Mouse (Mus musculus) erythroid progenitor cell, adult 5-6 weeks (primary cell): Measurements from ENCODE around the gene Gm10961. TPM values are rescaled to one million over a fixed set of nuclear protein-coding genes. Genes with fewer than 3 reads are reported as not detected.
"Not testable (repeated sequence)": the region's sequence is repeated elsewhere in the genome, so short reads cannot be mapped to it uniquely, and the experiment has no call there.

ENCODE experiments used
- ATAC-seq: replicated peaks from 2 replicates; pipeline ENCODE4 v1.8.0; 2016; ENCODE audit warnings: moderate number of reproducible peaks, mild to moderate bottlenecking, moderate TSS enrichment, inconsistent platforms; ENCODE audit not compliant: poor library complexity, low FRiP score, severe bottlenecking
- total RNA-seq, 2 experiments: library from RNA; stranded (forward) in 1 of 2; stranded (reverse) in 1 of 2; fragments of 150-400 nt in 1 of 2; fragments of 186-747, 209-891 nt in 1 of 2; gene quantifications; 2 replicates each; pipeline versions ENCODE4 v1.2.3 to v1.2.4; 2015 to 2017; ENCODE audit warnings: low replicate concordance in 2 of 2

Gm10961 gene
- total RNA-seq, 2 experiments from 2014 or later = not detected

DNA sequence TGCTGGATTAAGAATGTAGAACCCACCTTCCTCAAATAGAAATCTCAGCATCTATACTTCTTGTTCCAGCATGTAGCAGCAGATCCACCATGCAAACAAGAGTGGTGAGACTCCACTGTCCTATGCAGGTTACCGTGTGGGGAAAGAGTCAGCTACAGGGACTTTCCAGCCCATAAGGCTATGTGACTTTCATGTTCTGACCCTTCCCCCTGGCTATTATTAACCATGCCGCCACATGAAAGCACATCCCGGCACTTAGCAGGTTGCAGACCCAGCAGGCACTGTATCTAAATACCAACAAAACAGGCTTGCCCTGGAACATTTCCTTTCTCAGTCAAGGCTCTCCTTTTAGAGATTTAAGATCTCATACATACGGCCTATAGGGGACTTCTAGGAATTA is 19.7 kb upstream of the Gm10961 start:
- ATAC-seq = no peak

- ATAC-seq = peak; percentile 70
Observed at GRCm38 (mm10) chr3:107612902-107613525, 18.1 kb upstream of the Gm10961 start.

GRCm38 (mm10) chr3:107617800-107618199 is 13.3 kb upstream of the Gm10961 start:
- ATAC-seq = no peak

DNA sequence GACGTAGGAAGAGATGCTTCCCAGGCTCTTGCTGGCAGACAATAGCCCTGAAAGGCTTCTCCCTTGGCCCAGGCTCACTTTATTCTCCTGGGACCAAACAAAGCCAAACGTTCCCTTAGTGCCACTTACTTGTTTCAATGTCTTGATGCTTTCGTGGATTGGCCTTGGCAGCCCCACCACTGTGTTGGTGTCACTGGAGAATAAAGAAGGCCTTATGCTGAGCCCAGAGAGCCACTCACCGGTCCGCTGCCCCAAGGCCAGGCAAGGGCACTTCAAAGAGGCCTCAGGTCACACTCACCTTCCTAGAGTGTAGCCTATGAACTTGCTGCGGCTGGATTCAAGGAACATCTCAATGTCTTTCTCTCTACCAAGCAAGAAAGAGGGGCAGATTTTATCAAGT is 11.2 kb upstream of the Gm10961 start:
- ATAC-seq = no peak

GRCm38 (mm10) chr3:107621286-107622075 is 9.6 kb upstream of the Gm10961 start:
- ATAC-seq = no peak

GRCm38 (mm10) chr3:107622537-107622936 is 8.6 kb upstream of the Gm10961 start:
- ATAC-seq = no peak

GRCm38 (mm10) chr3:107624424-107624823 is 6.7 kb upstream of the Gm10961 start:
- no peak for ATAC-seq

- no peak for ATAC-seq
Observed at GRCm38 (mm10) chr3:107625536-107625935, 5.6 kb upstream of the Gm10961 start.

- ATAC-seq = no peak
Observed at GRCm38 (mm10) chr3:107626751-107627150, 4.4 kb upstream of the Gm10961 start.

- no peak for ATAC-seq
Observed at GRCm38 (mm10) chr3:107627641-107628040, 3.5 kb upstream of the Gm10961 start.

DNA sequence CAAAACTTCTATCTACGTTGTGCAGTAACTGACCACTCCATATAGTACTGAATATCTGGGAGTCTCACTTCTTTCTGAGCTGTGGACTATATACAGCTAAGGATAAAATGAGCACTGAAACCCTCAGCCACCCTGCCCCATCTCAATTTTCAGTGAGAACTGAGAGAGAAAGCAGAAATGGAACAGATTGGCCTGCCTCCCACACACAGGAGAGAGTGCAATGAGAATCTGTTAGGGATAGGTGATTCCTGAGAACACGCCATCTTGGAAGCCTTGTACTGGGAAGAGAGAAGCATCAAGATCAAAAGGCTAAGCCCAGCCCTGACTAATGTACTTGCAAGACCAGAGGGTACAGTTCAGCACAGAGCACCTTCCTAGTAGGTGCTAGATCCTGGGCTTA is 2.6 kb upstream of the Gm10961 start:
- ATAC-seq = no peak

GRCm38 (mm10) chr3:107629411-107629810 is 1.7 kb upstream of the Gm10961 start:
- no peak for ATAC-seq

- ATAC-seq = peak; percentile 96
Observed at GRCm38 (mm10) chr3:107631523-107631958, 419 bp downstream of the Gm10961 start, which contains the start of gene Strip1. TSS of gene Strip1 (minus strand) at chr3:107631694.

DNA sequence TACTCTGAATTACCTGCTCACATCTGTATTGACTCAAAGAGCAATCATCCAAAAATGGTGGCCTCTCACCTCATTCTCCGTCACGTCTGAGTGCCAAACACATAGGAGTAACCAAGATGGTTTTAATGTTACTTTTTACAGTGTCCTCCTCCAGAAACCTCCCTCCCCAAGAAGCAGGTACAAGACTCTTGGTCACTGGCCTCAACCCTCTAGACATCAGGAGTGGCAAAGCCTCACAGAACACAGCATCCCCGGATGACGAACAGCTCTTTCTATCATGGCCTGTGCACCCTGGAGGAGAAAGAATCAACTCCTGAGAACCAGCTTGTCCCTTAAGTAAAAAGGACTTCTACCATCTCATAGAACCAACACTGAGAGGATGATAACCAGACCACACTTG is 1.7 kb downstream of the Gm10961 start:
- ATAC-seq = no peak

GRCm38 (mm10) chr3:107633906-107634305 is 2.8 kb downstream of the Gm10961 start:
- no peak for ATAC-seq

GRCm38 (mm10) chr3:107635836-107636235 is 4.7 kb downstream of the Gm10961 start:
- ATAC-seq = no peak

DNA sequence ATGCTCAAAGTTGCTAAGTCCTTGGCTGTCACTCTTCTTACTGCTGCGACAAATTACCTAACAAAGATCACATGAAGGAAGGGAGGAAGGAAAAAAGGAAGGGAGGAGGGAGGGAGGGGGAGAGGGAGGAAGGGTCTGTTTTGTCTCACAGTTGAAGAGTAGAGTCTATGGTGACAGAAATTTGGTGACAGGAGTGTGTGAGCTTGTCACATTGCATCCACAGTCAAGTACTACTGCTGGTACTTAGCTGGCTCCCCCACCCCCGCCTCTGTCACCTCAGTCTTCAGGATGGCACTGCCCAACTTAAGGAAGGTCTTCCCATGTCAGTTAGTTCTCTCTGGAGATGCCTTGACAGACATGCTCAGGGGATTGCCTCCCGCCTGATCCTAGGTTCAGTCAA is 5.1 kb downstream of the Gm10961 start:
- no peak for ATAC-seq

DNA sequence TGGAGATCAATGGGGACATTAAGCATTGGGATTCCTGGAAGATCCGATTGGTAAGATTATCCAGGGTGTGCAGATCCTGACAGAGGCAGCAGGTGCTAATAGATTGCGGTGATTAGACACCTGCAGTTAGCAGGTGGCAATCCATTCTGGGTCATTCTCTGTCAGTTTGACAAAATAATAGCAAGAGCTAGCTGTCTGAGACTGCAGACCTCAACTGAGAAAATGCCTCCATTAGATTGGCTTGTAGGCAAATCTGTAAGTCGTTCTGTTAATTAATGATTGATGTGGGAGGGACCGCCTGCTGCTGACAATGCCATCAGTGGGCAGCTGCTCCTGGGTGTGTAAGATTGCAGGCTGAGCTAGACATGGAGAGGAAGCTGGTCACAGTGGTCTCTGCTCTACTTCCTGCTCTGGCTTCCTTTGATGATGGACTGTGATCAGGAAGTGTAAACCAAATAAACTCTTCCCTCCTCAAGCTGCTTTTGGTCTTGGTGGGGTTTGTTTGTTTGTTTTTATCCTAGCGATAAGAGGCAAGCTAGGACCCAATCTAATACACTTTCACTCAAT is 6.6 kb downstream of the Gm10961 start:
- ATAC-seq = no peak

DNA sequence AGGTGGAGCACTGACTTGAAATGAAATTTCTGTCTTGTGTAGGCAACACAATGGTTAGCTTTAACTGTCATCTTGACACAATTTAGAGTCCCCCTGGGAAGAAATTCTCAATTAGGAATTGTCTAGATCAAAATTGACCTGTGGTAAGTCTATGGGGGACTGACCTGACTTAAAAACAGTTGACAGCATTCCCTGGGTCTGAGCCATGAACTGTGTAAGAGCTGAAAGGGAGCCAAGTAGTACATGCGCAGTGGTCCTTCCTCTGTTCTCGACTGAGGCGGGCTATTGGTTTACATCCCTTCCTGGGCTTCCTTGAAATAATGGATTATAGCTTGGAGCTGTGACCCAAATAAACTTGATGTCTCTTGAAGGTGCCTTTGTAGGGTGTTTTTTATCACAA is 15.8 kb downstream of the Gm10961 start:
- ATAC-seq = no peak

DNA sequence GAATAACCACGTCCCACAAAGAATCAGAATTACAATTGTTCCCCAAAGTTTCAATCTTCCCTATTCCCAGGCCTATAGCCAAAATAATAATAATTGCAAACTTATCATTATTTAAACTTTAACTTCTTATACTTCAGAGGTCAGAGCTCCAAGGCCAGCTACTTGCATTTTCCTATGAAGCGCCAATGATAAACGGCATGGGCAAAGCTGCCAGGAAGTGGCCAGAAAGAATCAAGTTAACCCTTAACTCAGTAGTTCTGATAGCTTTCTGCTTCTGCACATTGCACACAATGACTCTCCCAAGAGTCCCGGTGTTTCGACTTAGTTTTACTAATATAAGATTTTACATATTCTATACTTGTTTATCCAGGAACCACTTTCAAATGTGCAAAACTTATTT is 19.2 kb downstream of the Gm10961 start:
- ATAC-seq = not testable (repeated sequence)

- no peak for ATAC-seq
Observed at GRCm38 (mm10) chr3:107652968-107653367, 21.8 kb downstream of the Gm10961 start.
